Mouse (Mus musculus): ENCODE data around the gene Cipc. TPM values are rescaled to one million over a fixed set of nuclear protein-coding genes. Genes with fewer than 3 reads are reported as not detected.

Cipc gene
- total and polyA plus RNA-seq, 3 experiments = 34.1 to 45.1 (median 43.8) TPM

DNA sequence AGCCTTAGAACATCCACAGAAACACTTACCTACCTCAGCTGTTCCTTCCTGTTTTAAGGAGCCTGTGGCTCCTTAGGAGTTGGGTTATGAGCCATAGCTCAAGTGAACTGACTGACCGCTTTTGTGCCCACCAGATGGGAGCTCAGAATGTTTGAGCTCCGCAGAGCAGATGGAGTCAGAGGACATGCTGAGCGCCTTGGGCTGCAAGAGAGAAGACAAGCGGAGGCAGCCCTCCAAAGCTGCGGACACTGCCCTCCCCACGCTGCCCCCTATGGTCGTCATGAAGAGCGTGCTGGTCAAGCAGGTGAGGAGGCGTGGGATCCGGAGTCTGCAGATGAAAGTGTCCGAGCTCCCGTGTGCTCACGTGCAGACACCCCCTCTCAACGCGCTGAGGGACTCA is 13.3 kb downstream of the Cipc start:
- WGBS = 89% methylated on average over 15 of the region's 15 CpGs

GRCm38 (mm10) chr12:86960791-86961335 is 14.0 kb downstream of the Cipc start:
- H3K9ac ChIP-seq (ENCODE audit: low read depth, low read length) = no peak overlapping the region
- H3K36me3 ChIP-seq (ENCODE audit: control insufficient read depth, insufficient read depth, low read length) = peaks cover 8% of the 10 kb centered on the region
- no peak overlapping the region for H3K4me3 ChIP-seq
- peaks cover 1% of the 10 kb centered on the region; the same call in 1 of the 2 replicates for H3K4me1 ChIP-seq (ENCODE audit: control insufficient read depth, insufficient read depth, low read length)
- WGBS = 92% methylated on average over 3 of the region's 3 CpGs
- TF ChIP-seq POLR2A (IDR thresholded peaks at IDR 0.05; ENCODE audit: insufficient read depth, low read depth, low read length) = no peak
- TF ChIP-seq EP300 (IDR thresholded peaks at IDR 0.05; ENCODE audit: insufficient read depth, low read depth, low read length) = no peak
- no peak for TF ChIP-seq CTCF (IDR thresholded peaks at IDR 0.05)
- DNase-seq = no peak
- intact Hi-C loops (cut with DNase I) = no loop called here
- no peaks in the 10 kb centered on the region for H3K27me3 ChIP-seq (ENCODE audit: control insufficient read depth, insufficient read depth, low read length)
- H3K27ac ChIP-seq = no peak overlapping the region
- no peaks in the 10 kb centered on the region for H3K79me2 ChIP-seq (replicated peaks; ENCODE audit: control insufficient read depth, insufficient read depth, low read length)

More for the DNA sequence above, 13.3 kb downstream of the Cipc start:
- intact Hi-C loops (cut with DNase I) = no loop called here
- DNase-seq = no peak
- Histone ChIP-seq H3K4me1 (ENCODE audit: control insufficient read depth, insufficient read depth, low read length) (peaks cover 4% of the 10 kb centered on the region; the same call in 1 of the 2 replicates), H3K4me3 (no peak overlapping the region), H3K27me3 (ENCODE audit: control insufficient read depth, insufficient read depth, low read length) (no peaks in the 10 kb centered on the region), H3K27ac (no peak overlapping the region), H3K36me3 (ENCODE audit: control insufficient read depth, insufficient read depth, low read length) (peaks cover 10% of the 10 kb centered on the region), H3K9ac (ENCODE audit: low read depth, low read length) (no peak overlapping the region), H3K79me2 (replicated peaks; ENCODE audit: control insufficient read depth, insufficient read depth, low read length) (no peaks in the 10 kb centered on the region)
- no peak for TF ChIP-seq CTCF (IDR thresholded peaks at IDR 0.05)
- TF ChIP-seq EP300 (IDR thresholded peaks at IDR 0.05; ENCODE audit: insufficient read depth, low read depth, low read length) = no peak
- no peak for TF ChIP-seq POLR2A (IDR thresholded peaks at IDR 0.05; ENCODE audit: insufficient read depth, low read depth, low read length)

- Histone ChIP-seq H3K27ac (peak overlapping the region; percentile 34), H3K9ac (ENCODE audit: low read depth, low read length) (no peak overlapping the region), H3K79me2 (replicated peaks; ENCODE audit: control insufficient read depth, insufficient read depth, low read length) (no peaks in the 10 kb centered on the region), H3K4me3 (no peak overlapping the region), H3K36me3 (ENCODE audit: control insufficient read depth, insufficient read depth, low read length) (peaks cover 3% of the 10 kb centered on the region), H3K27me3 (ENCODE audit: control insufficient read depth, insufficient read depth, low read length) (no peaks in the 10 kb centered on the region), H3K4me1 (ENCODE audit: control insufficient read depth, insufficient read depth, low read length) (no peaks in the 10 kb centered on the region)
- intact Hi-C loops (cut with DNase I) = no loop called here
- 57% methylated on average over 11 of the region's 11 CpGs for WGBS
- TF ChIP-seq CTCF (IDR thresholded peaks at IDR 0.05) = no peak
- no peak for TF ChIP-seq POLR2A (IDR thresholded peaks at IDR 0.05; ENCODE audit: insufficient read depth, low read depth, low read length)
- TF ChIP-seq EP300 (IDR thresholded peaks at IDR 0.05; ENCODE audit: insufficient read depth, low read depth, low read length) = 0 out of 2 replicates have a peak, but pooled peaks have one; percentile 51
- peak; percentile 77 to 84 for DNase-seq
These were observed 14.9 kb downstream of the Cipc start for GRCm38 (mm10) chr12:86961589-86962344.

- Histone ChIP-seq H3K36me3 (ENCODE audit: control insufficient read depth, insufficient read depth, low read length) (no peaks in the 10 kb centered on the region), H3K27ac (no peak overlapping the region)
These were observed 17.6 kb downstream of the Cipc start for GRCm38 (mm10) chr12:86964278-86965057.

GRCm38 (mm10) chr12:86965237-86965799 is 18.5 kb downstream of the Cipc start:
- no peak overlapping the region for H3K4me3 ChIP-seq
- DNase-seq = no peak
- WGBS = 83% methylated on average over 4 of the region's 4 CpGs
- intact Hi-C loops (cut with DNase I) = no loop called here
- no peaks in the 10 kb centered on the region for H3K79me2 ChIP-seq (replicated peaks; ENCODE audit: control insufficient read depth, insufficient read depth, low read length)
- no peaks in the 10 kb centered on the region for H3K36me3 ChIP-seq (ENCODE audit: control insufficient read depth, insufficient read depth, low read length)
- H3K4me1 ChIP-seq (ENCODE audit: control insufficient read depth, insufficient read depth, low read length) = peaks cover 3% of the 10 kb centered on the region
- H3K9ac ChIP-seq (ENCODE audit: low read depth, low read length) = no peak overlapping the region
- TF ChIP-seq POLR2A (IDR thresholded peaks at IDR 0.05; ENCODE audit: insufficient read depth, low read depth, low read length) = no peak
- no peak for TF ChIP-seq EP300 (IDR thresholded peaks at IDR 0.05; ENCODE audit: insufficient read depth, low read depth, low read length)
- TF ChIP-seq CTCF (IDR thresholded peaks at IDR 0.05) = no peak
- no peak overlapping the region for H3K27ac ChIP-seq
- H3K27me3 ChIP-seq (ENCODE audit: control insufficient read depth, insufficient read depth, low read length) = no peaks in the 10 kb centered on the region

More at GRCm38 (mm10) chr12:86964278-86965057, 17.6 kb downstream of the Cipc start:
- H3K79me2 ChIP-seq (replicated peaks; ENCODE audit: control insufficient read depth, insufficient read depth, low read length) = no peaks in the 10 kb centered on the region
- 90% methylated on average over 16 of the region's 16 CpGs for WGBS
- intact Hi-C loops (cut with DNase I) = no loop called here
- H3K27me3 ChIP-seq (ENCODE audit: control insufficient read depth, insufficient read depth, low read length) = no peaks in the 10 kb centered on the region
- TF ChIP-seq EP300 (IDR thresholded peaks at IDR 0.05; ENCODE audit: insufficient read depth, low read depth, low read length) (no peak), CTCF (IDR thresholded peaks at IDR 0.05) (no peak), POLR2A (IDR thresholded peaks at IDR 0.05; ENCODE audit: insufficient read depth, low read depth, low read length) (no peak)
- no peak overlapping the region for H3K9ac ChIP-seq (ENCODE audit: low read depth, low read length)
- no peak for DNase-seq
- peaks cover 3% of the 10 kb centered on the region for H3K4me1 ChIP-seq (ENCODE audit: control insufficient read depth, insufficient read depth, low read length)
- H3K4me3 ChIP-seq = no peak overlapping the region

Data from heart, adult 2 months (tissue).